Mouse (Mus musculus) frontal cortex, postnatal 14 days (tissue): ENCODE measurements around the gene Gm21992.

Experiments
- DNase-seq, 2 experiments: peaks; one replicate each; pipeline ENCODE4 v3.0.0; 2022; ENCODE audit warnings: low spot score in 2 of 2

Gm21992 gene

DNA sequence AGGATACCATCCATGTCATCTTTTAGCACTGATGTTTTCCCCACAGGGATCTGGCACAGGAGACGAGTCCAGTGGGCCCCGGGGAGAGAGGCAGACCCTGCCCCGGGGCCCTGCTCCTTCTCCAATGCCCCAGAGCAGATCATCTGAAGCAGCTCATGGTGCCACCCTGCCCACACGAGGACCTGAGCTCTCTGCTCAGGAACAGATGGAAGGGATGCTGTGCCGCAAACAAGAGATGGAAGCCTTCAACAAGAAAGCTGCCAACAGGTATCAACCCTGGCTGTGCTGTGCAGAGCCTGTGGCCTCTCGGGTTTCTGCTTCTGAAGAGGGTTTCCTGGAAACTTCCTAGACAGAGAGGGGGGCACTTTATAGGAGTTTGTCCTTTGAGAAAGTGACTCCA lies 61.4 kb downstream of the Gm21992 start:
- DNase-seq: no peak

DNA sequence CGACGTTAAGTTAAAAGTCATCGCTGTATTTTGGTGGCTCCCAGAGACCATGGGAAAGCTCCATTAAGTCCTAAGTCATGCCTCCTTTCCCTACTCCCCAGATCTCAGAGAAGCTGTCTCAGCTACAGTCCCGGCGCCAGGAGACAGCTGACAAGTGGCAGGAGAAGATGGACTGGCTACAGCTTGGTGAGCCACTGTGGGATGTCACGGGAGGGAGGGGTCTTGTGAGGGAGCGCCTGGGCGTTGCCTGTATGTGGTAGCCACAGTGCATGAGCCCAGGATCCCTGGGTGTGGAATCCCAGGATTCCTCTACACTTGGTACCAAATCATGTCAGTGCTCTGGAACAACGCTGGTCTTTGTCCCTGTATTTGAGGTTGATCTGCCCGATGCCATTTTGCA lies 62.9 kb downstream of the Gm21992 start:
- DNase-seq: no peak

- DNase-seq: no peak
Observed at GRCm38 (mm10) chr19:4747631-4748312, 63.6 kb downstream of the Gm21992 start.

- DNase-seq: no peak
Observed at GRCm38 (mm10) chr19:4746611-4747010, 64.8 kb downstream of the Gm21992 start.

DNA sequence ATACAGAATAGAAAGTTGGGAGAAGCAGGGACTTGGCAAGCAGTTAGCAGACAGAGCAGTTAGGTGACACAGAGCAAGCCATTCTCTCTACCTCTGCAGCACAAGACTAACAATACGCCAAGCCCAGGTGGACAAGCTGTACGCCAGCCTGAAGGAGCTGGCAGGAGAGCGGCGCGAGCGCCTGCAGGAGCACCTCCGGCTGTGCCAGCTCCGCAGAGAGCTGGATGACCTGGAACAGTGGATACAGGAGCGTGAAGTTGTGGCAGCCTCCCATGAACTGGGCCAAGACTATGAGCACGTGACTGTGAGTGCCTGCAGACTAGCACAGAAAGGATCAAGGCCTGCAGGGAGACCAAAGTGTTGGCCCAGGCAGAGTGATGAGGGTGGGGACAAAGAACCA lies 65.7 kb downstream of the Gm21992 start:
- no peak for DNase-seq

- DNase-seq: no peak
Observed at GRCm38 (mm10) chr19:4745057-4745456, 66.4 kb downstream of the Gm21992 start.

DNA sequence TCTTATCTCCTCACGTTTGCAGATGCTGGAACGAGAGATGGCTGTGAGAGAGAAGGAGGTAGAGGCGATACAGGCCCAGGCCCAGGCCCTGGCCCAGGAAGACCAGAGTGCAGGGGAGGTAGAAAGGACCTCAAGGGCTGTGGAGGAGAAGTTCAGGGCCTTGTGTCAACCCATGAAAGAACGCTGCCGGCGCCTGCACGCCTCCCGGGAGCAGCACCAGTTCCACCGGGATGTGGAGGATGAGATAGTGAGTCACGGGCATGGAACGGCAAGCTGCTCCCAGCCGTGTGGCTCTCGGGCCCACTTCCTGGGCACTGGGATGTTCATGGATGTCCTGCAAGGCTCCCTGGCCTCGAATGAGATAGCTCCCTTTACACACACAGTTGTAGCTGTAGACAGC lies 67.4 kb downstream of the Gm21992 start:
- no peak for DNase-seq

DNA sequence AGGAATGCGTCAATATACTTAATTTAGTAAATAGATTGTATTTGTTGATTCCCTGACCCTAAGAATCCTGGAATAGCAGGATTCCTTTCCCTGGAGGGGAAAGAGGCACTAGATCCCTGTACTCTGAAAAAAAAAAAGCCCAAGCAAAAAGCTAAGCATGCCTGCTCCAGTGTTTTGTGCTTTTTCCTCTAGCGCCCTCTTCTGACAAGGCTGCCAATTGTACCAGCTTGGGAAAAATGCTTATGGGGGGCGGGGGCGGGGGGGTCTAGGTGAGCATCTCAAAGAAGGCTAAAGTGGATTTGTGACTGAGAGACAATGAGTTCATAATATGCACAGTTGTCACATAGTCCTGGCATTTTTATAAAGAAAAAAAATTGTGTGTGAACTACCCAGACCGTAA lies 67.9 kb downstream of the Gm21992 start:
- no peak for DNase-seq

DNA sequence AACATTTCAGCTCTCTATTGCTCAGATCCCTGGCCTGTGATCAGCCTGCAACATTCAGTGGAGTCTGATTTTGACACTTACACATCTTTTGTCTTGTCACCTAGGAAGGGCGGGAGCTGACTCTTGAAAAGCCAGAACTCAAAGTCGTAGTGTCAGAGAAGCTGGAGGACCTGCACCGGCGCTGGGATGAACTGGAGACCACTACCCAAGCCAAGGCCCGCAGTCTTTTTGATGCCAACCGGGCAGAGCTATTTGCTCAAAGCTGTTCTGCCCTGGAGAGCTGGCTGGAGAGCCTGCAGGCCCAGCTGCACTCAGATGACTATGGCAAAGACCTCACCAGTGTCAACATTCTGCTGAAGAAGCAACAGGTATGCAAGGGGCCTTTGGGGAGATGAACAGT lies 69.2 kb downstream of the Gm21992 start:
- DNase-seq: no peak

DNA sequence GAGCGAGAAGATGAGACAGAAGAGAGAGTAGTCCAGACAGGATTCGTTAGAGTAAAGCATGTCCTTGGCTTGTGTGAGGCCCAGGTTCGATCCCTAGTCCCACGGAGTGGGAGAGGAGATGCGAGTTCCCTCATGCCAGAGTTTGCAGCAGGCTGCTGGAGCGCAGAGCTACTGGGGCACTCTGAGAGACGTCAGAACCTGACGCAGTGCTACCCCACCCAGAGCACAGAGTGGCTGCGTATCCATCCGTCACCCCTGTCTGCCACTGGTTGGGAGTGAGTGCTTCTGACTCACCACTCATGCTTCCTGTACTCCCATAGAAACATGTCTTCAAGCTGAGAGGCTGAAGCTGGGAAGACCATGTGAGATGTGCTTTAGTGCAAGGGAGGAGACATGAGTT lies 69.9 kb downstream of the Gm21992 start:
- no peak for DNase-seq

GRCm38 (mm10) chr19:4739762-4740161 lies 71.7 kb downstream of the Gm21992 start:
- no peak for DNase-seq

DNA sequence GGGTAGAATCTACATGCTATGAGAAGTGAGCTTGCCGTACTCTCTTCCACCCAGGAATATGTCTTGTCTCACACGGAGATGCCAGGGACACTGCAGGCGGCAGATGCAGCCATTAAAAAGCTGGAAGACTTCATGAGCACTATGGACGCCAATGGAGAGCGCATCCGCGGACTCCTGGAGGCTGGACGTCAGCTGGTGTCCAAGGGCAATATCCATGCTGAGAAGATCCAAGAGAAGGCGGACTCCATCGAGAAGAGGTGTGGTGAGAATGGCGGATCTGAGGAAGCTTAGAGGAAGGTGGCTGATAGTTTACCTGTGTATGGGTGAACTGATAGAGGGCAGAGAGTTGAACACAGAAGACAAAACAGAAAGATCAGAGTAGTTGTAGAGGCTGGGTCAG lies 72.4 kb downstream of the Gm21992 start:
- DNase-seq: no peak

DNA sequence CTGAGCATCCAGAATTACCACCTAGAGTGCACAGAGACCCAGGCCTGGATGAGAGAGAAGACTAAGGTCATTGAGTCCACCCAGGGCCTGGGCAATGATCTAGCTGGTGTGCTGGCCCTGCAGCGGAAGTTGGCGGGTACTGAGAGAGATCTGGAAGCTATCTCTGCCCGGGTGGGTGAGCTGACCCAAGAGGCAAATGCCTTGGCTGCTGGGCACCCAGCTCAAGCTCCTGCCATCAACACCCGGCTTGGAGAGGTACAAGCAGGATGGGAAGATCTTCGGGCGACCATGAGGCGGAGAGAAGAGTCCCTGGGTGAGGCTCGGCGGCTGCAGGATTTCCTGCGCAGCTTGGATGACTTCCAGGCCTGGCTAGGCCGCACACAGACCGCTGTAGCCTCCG lies 73.5 kb downstream of the Gm21992 start:
- DNase-seq: no peak

DNA sequence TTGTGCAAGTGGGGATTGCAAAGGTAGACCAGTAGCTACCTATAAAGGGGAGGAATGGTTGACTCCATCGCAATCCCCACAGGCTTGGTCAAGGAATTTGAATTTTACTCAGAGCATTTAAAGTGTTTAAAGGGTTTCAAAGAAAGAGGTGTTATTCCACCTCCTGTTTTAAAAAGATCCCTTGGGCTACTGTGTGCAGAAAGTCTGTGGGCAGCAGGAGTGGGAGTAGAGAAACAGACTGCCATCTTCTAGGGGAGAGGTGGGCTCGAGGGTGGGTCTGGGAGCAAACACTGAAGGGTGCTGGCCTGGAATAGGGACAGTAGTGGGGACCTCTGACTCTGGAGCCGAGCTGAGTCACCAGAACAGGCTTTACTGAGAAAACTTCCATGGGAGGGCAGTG lies 78.4 kb downstream of the Gm21992 start:
- DNase-seq: no peak

DNA sequence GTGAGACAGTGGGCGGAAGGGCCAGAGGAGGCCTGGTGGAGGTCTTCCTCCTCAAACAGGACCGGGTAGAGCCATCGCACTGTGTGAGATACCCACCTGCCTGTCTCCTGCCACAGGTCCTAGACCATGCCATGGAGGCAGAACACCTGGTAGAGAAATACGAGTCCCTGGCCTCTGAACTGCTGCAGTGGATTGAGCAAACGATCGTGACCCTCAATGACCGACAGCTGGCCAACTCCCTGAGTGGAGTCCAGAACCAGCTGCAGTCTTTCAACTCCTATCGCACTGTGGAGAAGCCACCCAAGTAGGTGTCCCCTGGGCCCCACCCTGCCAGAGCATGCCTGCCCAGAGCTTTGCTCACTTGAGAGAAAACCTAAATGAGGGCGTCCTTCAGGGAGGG lies 82.2 kb downstream of the Gm21992 start:
- no peak for DNase-seq

- DNase-seq: no peak
Observed at GRCm38 (mm10) chr19:4720671-4721244, 90.7 kb downstream of the Gm21992 start.

DNA sequence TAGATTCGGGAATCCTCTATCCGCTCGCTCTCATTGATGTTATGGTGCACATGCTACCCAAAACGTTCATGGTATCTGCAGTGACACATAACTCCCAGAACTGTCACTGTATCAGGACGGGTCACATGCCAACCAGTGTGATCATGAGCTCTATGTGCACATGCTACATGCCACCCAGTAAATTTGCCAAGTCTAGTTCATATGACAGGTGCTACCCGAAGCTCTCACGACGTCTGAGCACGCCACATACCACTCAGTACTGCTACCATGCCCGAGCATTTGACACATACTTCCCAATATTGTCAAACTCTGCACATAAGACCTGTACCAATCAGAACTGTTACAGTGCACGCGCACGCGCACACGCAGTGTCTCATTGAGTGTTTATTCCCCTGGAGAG lies 91.3 kb downstream of the Gm21992 start:
- DNase-seq: no peak

DNA sequence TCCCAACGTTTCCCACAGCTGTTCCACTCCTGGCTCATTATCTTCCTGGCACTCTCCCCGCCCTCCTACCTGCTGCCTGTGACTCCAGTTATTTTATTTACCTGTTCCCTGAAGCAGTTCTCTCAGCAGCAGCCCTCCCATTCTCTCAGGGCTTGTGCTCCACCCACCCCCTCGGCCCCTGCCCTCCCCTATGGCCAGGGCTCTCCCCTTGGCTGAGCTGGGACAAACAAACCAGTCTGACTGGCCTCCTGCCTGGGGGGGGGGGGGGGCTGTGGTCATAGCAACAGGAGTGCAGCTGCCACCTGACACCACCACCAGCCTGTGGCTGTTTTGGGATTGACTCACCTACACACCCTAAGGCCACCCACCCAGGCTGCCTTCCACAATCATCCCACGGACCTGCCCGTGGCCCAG lies 92.1 kb downstream of the Gm21992 start:
- no peak for DNase-seq

DNA sequence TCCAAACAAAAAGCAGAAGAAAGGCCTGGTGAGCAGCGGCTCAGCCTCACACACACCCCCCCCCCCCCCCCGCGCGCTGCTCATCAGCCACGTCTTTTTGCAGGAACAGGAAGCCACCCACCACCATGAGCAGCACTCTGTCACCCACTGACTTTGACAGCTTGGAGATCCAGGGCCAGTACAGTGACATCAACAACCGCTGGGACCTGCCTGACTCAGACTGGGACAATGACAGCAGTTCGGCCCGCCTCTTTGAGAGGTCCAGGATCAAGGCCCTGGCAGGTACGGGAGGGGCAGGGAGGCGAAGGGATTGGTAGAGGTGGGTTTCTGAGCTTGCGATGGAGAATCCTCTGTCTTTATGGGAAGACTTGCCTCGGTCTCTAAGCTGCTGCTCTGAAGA lies 92.7 kb downstream of the Gm21992 start:
- no peak for DNase-seq

- DNase-seq: no peak
Observed at GRCm38 (mm10) chr19:4717281-4717680, 94.1 kb downstream of the Gm21992 start.

- no peak for DNase-seq
Observed at GRCm38 (mm10) chr19:4716756-4717155, 94.7 kb downstream of the Gm21992 start.

DNA sequence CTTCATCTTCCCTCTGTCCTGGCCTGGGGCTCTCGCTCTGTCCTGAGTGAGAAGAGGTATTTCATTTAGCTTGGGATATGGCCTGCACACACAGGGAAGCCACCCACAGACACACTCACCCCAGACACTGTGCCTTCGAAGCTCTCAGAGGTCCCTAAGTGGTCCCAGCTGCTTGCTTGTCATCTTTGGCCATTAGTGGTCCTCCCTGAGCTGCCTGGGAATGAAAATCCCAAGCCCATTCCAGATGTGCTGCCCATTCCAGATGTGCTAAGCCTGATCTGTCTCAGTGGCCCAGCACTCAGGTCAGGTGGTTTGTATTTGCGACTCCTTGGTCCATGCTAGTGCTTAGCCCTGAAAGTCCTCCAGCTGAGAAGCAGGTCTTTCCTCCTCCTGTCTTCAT lies 97.5 kb downstream of the Gm21992 start:
- DNase-seq: no peak

- DNase-seq: no peak
Observed at GRCm38 (mm10) chr19:4712781-4713526, 98.5 kb downstream of the Gm21992 start.
